ENCODE assay signal across 28 mouse cellular contexts in genomic region chr6:118719486-118719885, GRCm38 (mm10).
DNase-seq lines count a peak whose midpoint lies in the region; ATAC-seq and TF ChIP-seq lines count a peak whose summit lies in the region.
"Had no signal": no experiment of that assay in that cellular context is flagged by ENCODE, and none has a peak within 500 bp of the region (broad histone marks: within the 10 kb centered on the region; RNA-seq: fewer than 3 reads in every experiment).

No protein-coding gene starts in this region.

- DNase-seq in cerebellum, postnatal 25 days: peak; percentile 33 to 52
- DNase-seq in cerebellum, postnatal 14 days: no peak
- peak; percentile 49 for DNase-seq in left cerebral cortex, postnatal 4 days
- no peak for DNase-seq in left cerebral cortex, adult 2 months (ENCODE audit: extremely low spot score in 1 of 2, low spot score in 2 of 2)
- DNase-seq in midbrain, postnatal 0 days (ENCODE audit: low spot score): peak; percentile 34
- DNase-seq in ovary, postnatal 36 days (ENCODE audit: low spot score): no peak
- DNase-seq: adrenal gland, adult 8-10 months; cerebellum, adult 11 months; cerebellum, adult 9-10 months; gastrocnemius, postnatal 14 days; kidney, postnatal 14 days; layer of hippocampus, adult 9-11 months; midbrain, embryonic 14.5 days; right cerebral cortex, adult 18-20 months; spleen, adult 18-20 months; thymus, postnatal 25 days had no signal

- intact Hi-C loops in left cerebral cortex, postnatal 4 days (cut with DNase I): no loop called here
- intact Hi-C loops in left cerebral cortex, adult 2 months (cut with DNase I): no loop called here

- ATAC-seq in midbrain, postnatal 0 days (ENCODE audit: low FRiP score): no peak
- ATAC-seq in midbrain, embryonic 15.5 days (replicated peaks): no peak
- no peak for ATAC-seq in forebrain, embryonic 13.5 days
- ATAC-seq: activated CD4-positive, CD25-positive, alpha-beta regulatory T cell, adult 4 months; CD4-positive, CD25-positive, alpha-beta regulatory T cell, adult 4 months; forebrain, embryonic 14.5 days; intestine, postnatal 0 days had no signal

- H3K4me3 ChIP-seq in left cerebral cortex, adult 2 months: no peak overlapping the region
- H3K4me3 ChIP-seq in midbrain, postnatal 0 days (ENCODE audit: low read depth, low read length): no peak overlapping the region
- no peak overlapping the region for H3K4me3 ChIP-seq in midbrain, embryonic 15.5 days
- no peak overlapping the region for H3K4me3 ChIP-seq in forebrain, embryonic 13.5 days
- H3K4me3 ChIP-seq: embryonic facial prominence, embryonic 10.5 days; embryonic facial prominence, embryonic 15.5 days; heart, embryonic 10.5 days; limb, embryonic 13.5 days had no signal

- H3K9ac ChIP-seq in midbrain, postnatal 0 days (replicated peaks; ENCODE audit: low read length, poor library complexity, severe bottlenecking): no peak overlapping the region
- H3K9ac ChIP-seq in midbrain, embryonic 15.5 days: no peak overlapping the region
- H3K9ac ChIP-seq in forebrain, embryonic 13.5 days: no peak overlapping the region
- H3K9ac ChIP-seq: embryonic facial prominence, embryonic 15.5 days; limb, embryonic 13.5 days had no signal

- no peak overlapping the region for H3K4me2 ChIP-seq in midbrain, postnatal 0 days (ENCODE audit: low read depth, low read length, poor library complexity, severe bottlenecking)
- no peak overlapping the region for H3K4me2 ChIP-seq in midbrain, embryonic 15.5 days
- H3K4me2 ChIP-seq in forebrain, embryonic 13.5 days: no peak overlapping the region
- H3K4me2 ChIP-seq: embryonic facial prominence, embryonic 15.5 days; limb, embryonic 13.5 days; liver, embryonic 11.5 days had no signal

- no peak for TF ChIP-seq CTCF in left cerebral cortex, adult 2 months (IDR thresholded peaks at IDR 0.05)
- TF ChIP-seq CTCF in midbrain, postnatal 0 days (IDR thresholded peaks at IDR 0.05): no peak

- no peak overlapping the region for H3K27ac ChIP-seq in left cerebral cortex, adult 2 months
- no peak overlapping the region for H3K27ac ChIP-seq in midbrain, postnatal 0 days (ENCODE audit: low read depth, low read length)
- H3K27ac ChIP-seq in midbrain, embryonic 15.5 days: no peak overlapping the region
- H3K27ac ChIP-seq in forebrain, embryonic 13.5 days: no peak overlapping the region
- H3K27ac ChIP-seq: embryonic facial prominence, embryonic 10.5 days; embryonic facial prominence, embryonic 15.5 days; heart, embryonic 10.5 days; limb, embryonic 13.5 days; macrophage had no signal

- no peaks in the 10 kb centered on the region for H3K27me3 ChIP-seq in midbrain, postnatal 0 days (ENCODE audit: insufficient read depth, low read length)
- H3K27me3 ChIP-seq in midbrain, embryonic 15.5 days (replicated peaks): no peaks in the 10 kb centered on the region
- no peaks in the 10 kb centered on the region for H3K27me3 ChIP-seq in forebrain, embryonic 13.5 days
- H3K27me3 ChIP-seq: embryonic facial prominence, embryonic 15.5 days; limb, embryonic 13.5 days had no signal

- no peaks in the 10 kb centered on the region for H3K4me1 ChIP-seq in midbrain, postnatal 0 days (ENCODE audit: insufficient read depth, low read length)
- H3K4me1 ChIP-seq in midbrain, embryonic 15.5 days: no peaks in the 10 kb centered on the region
- no peaks in the 10 kb centered on the region for H3K4me1 ChIP-seq in forebrain, embryonic 13.5 days
- H3K4me1 ChIP-seq: embryonic facial prominence, embryonic 15.5 days had no signal

- H3K36me3 ChIP-seq in midbrain, postnatal 0 days (ENCODE audit: insufficient read depth, low read length): peaks cover 7% of the 10 kb centered on the region; the same call in 1 of the 2 replicates
- H3K36me3 ChIP-seq in midbrain, embryonic 15.5 days (replicated peaks): no peaks in the 10 kb centered on the region
- no peaks in the 10 kb centered on the region for H3K36me3 ChIP-seq in forebrain, embryonic 13.5 days (ENCODE audit: poor library complexity, severe bottlenecking)
- H3K36me3 ChIP-seq: embryonic facial prominence, embryonic 10.5 days; embryonic facial prominence, embryonic 15.5 days had no signal

- no peaks in the 10 kb centered on the region for H3K9me3 ChIP-seq in midbrain, postnatal 0 days (ENCODE audit: low read length)
- no peaks in the 10 kb centered on the region for H3K9me3 ChIP-seq in midbrain, embryonic 15.5 days
- no peaks in the 10 kb centered on the region for H3K9me3 ChIP-seq in forebrain, embryonic 13.5 days (replicated peaks)
- H3K9me3 ChIP-seq: embryonic facial prominence, embryonic 10.5 days; embryonic facial prominence, embryonic 15.5 days; heart, embryonic 10.5 days; limb, embryonic 13.5 days had no signal

- whole genome bisulfite sequencing in midbrain, postnatal 0 days: 66% methylated on average over 1 of the region's 1 CpGs
- 74% methylated on average over 1 of the region's 1 CpGs for whole genome bisulfite sequencing in midbrain, embryonic 15.5 days
- WGBS in forebrain, embryonic 13.5 days: 75% methylated on average over 1 of the region's 1 CpGs

Comparison
In these comparisons a context has a peak if more than half of its experiments do, and no peak if none do; other contexts are left out.
1. DNase-seq: peak in cerebellum, postnatal 25 days (2 of 2), left cerebral cortex, postnatal 4 days (single experiment) and midbrain, postnatal 0 days (single experiment); none in cerebellum, postnatal 14 days (0 of 2), left cerebral cortex, adult 2 months (0 of 2) and ovary, postnatal 36 days (single experiment).